Mouse (Mus musculus) spleen, adult 12 weeks (tissue): ENCODE measurements around the gene Srsf11.

ENCODE experiments used
- DNase-seq: peaks from one replicate; pipeline ENCODE4 v3.0.0; 2022; ENCODE audit warnings: low spot score

Gene Srsf11

GRCm38 (mm10) chr3:157979619-157980018 is 56.8 kb downstream of the Srsf11 start:
- DNase-seq: no peak

- DNase-seq: no peak
Observed at GRCm38 (mm10) chr3:157973236-157973635, 63.2 kb downstream of the Srsf11 start.

DNA sequence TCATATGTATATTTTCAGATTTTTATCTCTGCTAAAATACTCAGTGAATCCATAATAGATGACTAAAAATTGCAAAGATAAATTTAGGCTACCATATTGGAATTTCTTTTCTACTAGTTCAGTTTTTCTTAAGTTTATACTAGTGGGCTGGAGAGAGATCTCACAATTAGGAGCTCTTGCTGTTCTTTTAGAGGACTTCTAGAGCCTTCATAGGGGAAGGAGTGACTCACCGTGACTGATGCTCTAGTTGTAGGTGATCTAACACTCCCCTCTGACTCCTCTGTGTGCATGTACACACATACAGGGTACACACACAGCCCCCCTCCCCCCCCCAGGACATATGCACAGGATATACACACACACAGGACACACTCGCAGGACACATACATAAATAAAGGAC is 65.3 kb downstream of the Srsf11 start:
- DNase-seq: no peak
